Mouse (Mus musculus) stomach, embryonic 16.5 days (tissue): ENCODE results near the gene Fmo1. TPM values are rescaled to one million over a fixed set of nuclear protein-coding genes. Genes with fewer than 3 reads are reported as not detected.

ENCODE experiments used
- ATAC-seq: fragments of 200-750 bp; cut with Nextera tagmentation; 2 replicates; pipeline ENCODE4 v1.8.0; 2017; ENCODE audit warnings: moderate number of reproducible peaks, moderate TSS enrichment; ENCODE audit not compliant: insufficient read depth, low FRiP score
- H3K27ac ChIP-seq: fragments of 300-500 bp; sonication (generic); 2 replicates; pipeline ENCODE4 v1.5.1; 2014; ENCODE audit warnings: low read length
- H3K27me3 ChIP-seq: fragments of 300-500 bp; sonication (generic); 2 replicates; pipeline ENCODE4 v1.6.1; 2014; ENCODE audit warnings: low read length, control low read depth, mixed read lengths; ENCODE audit not compliant: control insufficient read depth, insufficient read depth
- H3K36me3 ChIP-seq: fragments of 300-500 bp; sonication (generic); 2 replicates; pipeline ENCODE4 v1.6.1; 2014; ENCODE audit warnings: low read length; ENCODE audit not compliant: control insufficient read depth, insufficient read depth
- H3K4me1 ChIP-seq: fragments of 300-500 bp; sonication (generic); 2 replicates; pipeline ENCODE4 v1.6.1; 2014; ENCODE audit warnings: low read length, control low read depth, mixed read lengths; ENCODE audit not compliant: control insufficient read depth, insufficient read depth
- H3K4me2 ChIP-seq: fragments of 300-500 bp; sonication (generic); 2 replicates; pipeline ENCODE4 v1.6.1; 2014; ENCODE audit warnings: low read depth, low read length, mixed read lengths
- H3K4me3 ChIP-seq: fragments of 300-500 bp; sonication (generic); replicated peaks from 2 replicates; pipeline ENCODE4 v1.5.1; 2014; ENCODE audit warnings: mild to moderate bottlenecking, low read length
- H3K9ac ChIP-seq: fragments of 300-500 bp; sonication (generic); 2 replicates; pipeline ENCODE4 v1.6.1; 2014; ENCODE audit warnings: low read length
- H3K9me3 ChIP-seq: fragments of 300-500 bp; sonication (generic); replicated peaks from 2 replicates; pipeline ENCODE4 v1.6.1; 2016; ENCODE audit warnings: low read length, control low read depth; ENCODE audit not compliant: control insufficient read depth
- WGBS: fragments of 180-500 bp; shearing (Covaris S2); extraction: QIAGEN DNeasy Blood & Tissue Kit; methylation state at CpG from one replicate; pipeline ENCODE4 v1.1.7; 2014; 5-methylcytosine and 5-hydroxymethylcytosine counted together
- polyA plus RNA-seq: library from polyadenylated mRNA; unstranded; fragments of >200 nt; fragmentation: Nextera tagmentation; extraction: Ambion mirVana; gene quantifications from 2 replicates; pipeline ENCODE4 v1.2.1, GENCODE M21; 2015

The Fmo1 gene
- polyA plus RNA-seq, 1 experiment from 2014 or later: 29.0 TPM

DNA sequence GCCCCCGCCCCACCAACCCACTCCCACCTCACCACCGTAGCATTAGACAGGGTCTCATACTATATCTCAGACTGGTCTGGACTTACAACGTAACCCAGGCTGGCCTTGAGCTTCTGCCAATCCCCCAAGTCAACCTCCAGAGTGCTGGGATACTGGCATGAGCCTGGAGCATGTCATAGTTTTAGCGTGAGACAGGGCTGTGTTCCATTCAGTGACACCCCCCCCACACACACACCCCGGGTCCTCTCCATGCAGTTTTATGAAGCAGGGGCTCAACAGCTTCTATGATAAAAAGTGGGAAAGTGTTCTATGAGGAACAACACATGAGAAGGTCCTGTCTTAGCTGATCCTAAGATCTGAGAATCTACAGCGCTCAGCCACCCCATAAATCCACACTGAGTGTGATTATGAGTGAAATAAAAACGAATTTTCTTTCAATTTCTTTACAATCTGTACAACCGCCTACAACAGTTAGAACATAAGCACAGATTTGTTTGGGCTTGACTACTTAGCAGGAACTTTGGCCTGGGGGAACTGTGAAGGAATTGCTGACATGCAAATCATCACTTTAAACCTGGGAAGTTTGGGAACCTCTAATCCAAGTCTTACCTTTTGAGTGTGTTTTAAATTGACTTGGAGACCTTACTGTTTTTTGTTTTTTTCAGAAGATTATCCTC is 1.5 kb downstream of the Fmo1 start:
- no peaks in the 10 kb centered on the region for H3K9me3 ChIP-seq
- 76% methylated on average over 8 of the region's 8 CpGs for WGBS
- H3K4me1 ChIP-seq: no peaks in the 10 kb centered on the region
- H3K36me3 ChIP-seq: no peaks in the 10 kb centered on the region
- H3K4me2 ChIP-seq: no peak overlapping the region
- H3K4me3 ChIP-seq: no peak overlapping the region
- ATAC-seq: no peak
- no peaks in the 10 kb centered on the region for H3K27me3 ChIP-seq
- H3K9ac ChIP-seq: no peak overlapping the region
- H3K27ac ChIP-seq: no peak overlapping the region

- no peaks in the 10 kb centered on the region for H3K9me3 ChIP-seq
- H3K9ac ChIP-seq: no peak overlapping the region
- ATAC-seq: no peak
- H3K4me3 ChIP-seq: no peak overlapping the region
- H3K27ac ChIP-seq: no peak overlapping the region
- H3K4me1 ChIP-seq: peaks cover 4% of the 10 kb centered on the region; the same call in 1 of the 2 replicates
- no peaks in the 10 kb centered on the region for H3K27me3 ChIP-seq
- H3K36me3 ChIP-seq: no peaks in the 10 kb centered on the region
- WGBS: 90% methylated on average over 5 of the region's 5 CpGs
- no peak overlapping the region for H3K4me2 ChIP-seq
Measured at GRCm38 (mm10) chr1:162864279-162864678, 2.1 kb downstream of the Fmo1 start.

DNA sequence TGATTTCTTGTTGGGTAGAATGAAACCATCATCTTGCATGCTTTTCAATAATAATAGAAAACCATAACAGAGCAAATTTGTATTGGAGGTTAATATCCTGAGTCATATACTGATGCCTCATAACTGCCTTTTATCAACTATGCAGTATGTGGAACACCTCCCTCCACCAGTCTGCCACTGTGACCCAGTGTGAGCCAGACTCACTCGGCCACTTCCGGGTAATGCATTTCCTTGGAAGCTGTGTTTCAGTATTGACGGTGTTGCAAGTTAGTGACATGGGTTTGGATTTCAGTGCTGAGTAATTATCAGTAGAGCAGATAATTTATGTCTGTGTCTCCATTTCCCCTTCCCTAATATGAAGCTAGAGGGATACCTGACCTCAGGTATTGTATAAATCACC is 2.8 kb downstream of the Fmo1 start:
- peaks cover 7% of the 10 kb centered on the region; the same call in 1 of the 2 replicates for H3K4me1 ChIP-seq
- H3K27ac ChIP-seq: no peak overlapping the region
- no peaks in the 10 kb centered on the region for H3K36me3 ChIP-seq
- H3K4me2 ChIP-seq: no peak overlapping the region
- 64% methylated on average over 3 of the region's 3 CpGs for WGBS
- H3K27me3 ChIP-seq: no peaks in the 10 kb centered on the region
- ATAC-seq: no peak
- H3K9me3 ChIP-seq: no peaks in the 10 kb centered on the region
- H3K4me3 ChIP-seq: no peak overlapping the region
- H3K9ac ChIP-seq: no peak overlapping the region

- ATAC-seq: no peak
- Histone ChIP-seq H3K4me3 (no peak overlapping the region), H3K27me3 (no peaks in the 10 kb centered on the region), H3K4me2 (no peak overlapping the region), H3K4me1 (peaks cover 7% of the 10 kb centered on the region; the same call in 1 of the 2 replicates), H3K27ac (peak overlapping the region; percentile 2; the same call in 1 of the 2 replicates), H3K9ac (no peak overlapping the region), H3K36me3 (no peaks in the 10 kb centered on the region), H3K9me3 (no peaks in the 10 kb centered on the region)
- 31% methylated on average over 1 of the region's 1 CpGs for WGBS
Measured at GRCm38 (mm10) chr1:162862328-162862727, 4.1 kb downstream of the Fmo1 start.

GRCm38 (mm10) chr1:162859996-162860605 is 6.3 kb downstream of the Fmo1 start:
- H3K4me3 ChIP-seq: no peak overlapping the region
- no peak overlapping the region for H3K4me2 ChIP-seq
- H3K9ac ChIP-seq: no peak overlapping the region
- H3K4me1 ChIP-seq: peaks cover 7% of the 10 kb centered on the region; the same call in 1 of the 2 replicates
- H3K9me3 ChIP-seq: no peaks in the 10 kb centered on the region
- no peaks in the 10 kb centered on the region for H3K27me3 ChIP-seq
- WGBS: 66% methylated on average over 9 of the region's 9 CpGs
- ATAC-seq: peak; percentile 41; the same call in 1 of the 2 replicates
- H3K27ac ChIP-seq: no peak overlapping the region
- H3K36me3 ChIP-seq: no peaks in the 10 kb centered on the region

DNA sequence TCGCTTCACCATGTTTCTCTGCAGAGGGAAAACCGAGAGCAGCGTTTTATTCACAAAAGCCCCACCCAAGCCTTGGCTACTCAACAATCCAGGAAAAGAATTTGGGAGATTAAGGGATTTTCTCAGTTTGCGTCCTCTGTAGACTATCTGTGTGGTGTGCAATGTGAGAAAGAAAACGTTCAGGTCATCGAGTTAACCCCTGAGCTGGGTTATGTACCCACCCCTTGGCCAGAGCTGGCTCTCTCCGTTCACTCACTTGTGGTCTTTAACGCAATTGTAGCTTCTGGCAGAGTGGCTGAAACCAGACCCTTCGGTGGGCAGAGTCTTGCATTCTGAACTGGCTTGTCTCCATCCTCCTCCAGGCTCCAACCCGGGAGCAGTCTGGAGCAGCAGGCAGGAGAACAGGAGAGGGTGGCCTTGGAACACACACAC is 6.8 kb downstream of the Fmo1 start:
- no peaks in the 10 kb centered on the region for H3K27me3 ChIP-seq
- 0 out of 2 replicates have a peak overlapping the region, but pooled peaks have one; percentile 19 for H3K9ac ChIP-seq
- H3K36me3 ChIP-seq: no peaks in the 10 kb centered on the region
- H3K4me2 ChIP-seq: 0 out of 2 replicates have a peak overlapping the region, but pooled peaks have one; percentile 40
- H3K4me3 ChIP-seq: no peak overlapping the region; the same call in 1 of the 2 replicates
- H3K4me1 ChIP-seq: peaks cover 7% of the 10 kb centered on the region; the same call in 1 of the 2 replicates
- no peak overlapping the region; the same call in 1 of the 2 replicates for H3K27ac ChIP-seq
- no peaks in the 10 kb centered on the region for H3K9me3 ChIP-seq
- WGBS: 35% methylated on average over 10 of the region's 10 CpGs
- peak; percentile 44 for ATAC-seq

- Histone ChIP-seq H3K27me3 (no peaks in the 10 kb centered on the region), H3K4me3 (0 out of 2 replicates have a peak overlapping the region, but pooled peaks have one; percentile 23), H3K9ac (peak overlapping the region; percentile 38), H3K36me3 (no peaks in the 10 kb centered on the region), H3K27ac (peak overlapping the region; percentile 66), H3K4me1 (peaks cover 7% of the 10 kb centered on the region; the same call in 1 of the 2 replicates), H3K9me3 (no peaks in the 10 kb centered on the region), H3K4me2 (peak overlapping the region; percentile 40; the same call in 1 of the 2 replicates)
- WGBS: 70% methylated on average over 12 of the region's 12 CpGs
- no peak for ATAC-seq
Measured at GRCm38 (mm10) chr1:162858748-162859130, 7.7 kb downstream of the Fmo1 start.

DNA sequence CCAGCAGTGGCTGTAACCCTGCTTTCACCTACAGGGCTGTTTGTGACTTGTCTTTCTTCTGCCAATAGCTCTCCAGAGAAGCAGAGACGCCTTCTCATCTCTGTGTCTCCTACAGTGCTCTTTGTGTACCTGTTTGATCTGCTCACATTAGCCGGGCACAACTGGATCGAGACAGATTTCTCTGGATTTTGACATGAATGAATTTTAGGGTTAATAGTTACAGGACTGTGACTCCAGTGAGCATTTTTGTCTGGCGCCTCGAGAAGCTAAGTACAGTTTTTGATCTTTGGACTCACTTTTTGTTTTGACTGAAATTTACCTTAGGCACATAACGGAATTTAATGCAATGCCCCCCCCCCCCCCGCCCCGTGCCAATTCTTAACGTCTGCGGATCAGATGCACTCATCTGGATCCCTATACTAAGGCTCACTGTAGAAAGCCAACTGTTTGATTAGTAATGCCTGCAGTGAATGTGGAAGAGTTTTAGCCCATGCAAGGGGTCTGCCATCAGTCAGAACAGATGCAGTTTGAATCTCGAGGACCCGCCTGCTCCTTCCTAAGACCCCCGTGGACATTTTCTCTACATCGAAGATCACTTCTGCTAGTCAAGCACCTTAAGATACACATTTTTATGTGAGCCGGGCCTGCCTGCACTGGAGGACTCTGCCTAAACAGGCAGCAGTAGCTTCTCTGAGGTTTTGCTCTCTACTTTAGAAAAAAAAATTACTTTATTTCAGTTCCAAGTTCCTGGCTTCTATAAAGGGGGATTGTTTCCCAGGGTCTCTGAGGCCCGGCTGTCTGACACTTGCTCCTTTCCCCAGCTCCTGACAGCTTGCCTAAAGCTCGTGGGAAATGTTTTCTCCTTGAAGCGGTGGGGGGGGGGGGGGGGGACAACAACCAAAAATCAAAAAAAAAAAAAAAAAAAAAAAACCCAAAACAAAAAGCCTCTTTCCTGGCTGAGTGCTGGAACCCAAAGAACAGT is 8.4 kb downstream of the Fmo1 start:
- no peaks in the 10 kb centered on the region for H3K27me3 ChIP-seq
- no peak overlapping the region; the same call in 1 of the 2 replicates for H3K9ac ChIP-seq
- H3K4me1 ChIP-seq: peaks cover 7% of the 10 kb centered on the region; the same call in 1 of the 2 replicates
- no peak for ATAC-seq
- no peaks in the 10 kb centered on the region for H3K36me3 ChIP-seq
- H3K4me3 ChIP-seq: 0 out of 2 replicates have a peak overlapping the region, but pooled peaks have one; percentile 23
- H3K4me2 ChIP-seq: peak overlapping the region; percentile 40; the same call in 1 of the 2 replicates
- H3K9me3 ChIP-seq: no peaks in the 10 kb centered on the region
- WGBS: 55% methylated on average over 18 of the region's 18 CpGs
- peak overlapping the region; percentile 66 for H3K27ac ChIP-seq
